Mouse (Mus musculus) Patski (cell line): Measurements from ENCODE around the gene Gm32802. TPM values are rescaled to one million over a fixed set of nuclear protein-coding genes. Genes with fewer than 3 reads are reported as not detected.
"Not testable (repeated sequence)": the region's sequence is repeated elsewhere in the genome, so short reads cannot be mapped to it uniquely, and the experiment has no call there.

Experiments
- ATAC-seq: fragments of 100-300 bp; one replicate; pipeline ENCODE4 v1.8.0; 2021
- CTCF ChIA-PET: fragments of 350-600 bp; sonication (Branson Sonifier 250); formaldehyde crosslinking; loops from one replicate; lab custom pipeline; 2022; ENCODE audit warnings: inconsistent platforms; lab: Charles Lee
- POLR2A ChIA-PET: fragments of 350-600 bp; sonication (Branson Sonifier 250); formaldehyde crosslinking; loops from one replicate; lab custom pipeline; 2022; ENCODE audit warnings: antibody characterized with exemption, inconsistent platforms; lab: Charles Lee
- DNase-seq: peaks from one replicate; pipeline ENCODE4 v3.0.0-alpha.2; 2011; ENCODE audit warnings: low read depth, low spot score
- H3K27me3 ChIP-seq: fragments of 371-371 bp; one replicate; pipeline ENCODE4 v1.5.1; 2021
- CTCF ChIP-seq: fragments of 100-300 bp; IDR thresholded peaks from one replicate; pipeline ENCODE4 v1.5.1; 2021
- in situ Hi-C: fragments of 300-500 bp; cut with MboI; formaldehyde crosslinking; loops from 3 replicates; pipeline ENCODE4 v1.11.1; 2018; ENCODE audit warnings: low pct_unique_long_range_greater_than_20kb, mixed read lengths
- polyA plus RNA-seq: library from polyadenylated mRNA; unstranded; gene quantifications from one replicate; pipeline ENCODE4 v1.2.3, GENCODE M21; 2021

Gene Gm32802
- polyA plus RNA-seq, 1 experiment from 2014 or later, result 0.03 TPM

- no peaks in the 10 kb centered on the region for H3K27me3 ChIP-seq
- CTCF ChIA-PET, result no interaction called here
- DNase-seq, result no peak
- no peak for ATAC-seq
- TF ChIP-seq CTCF, result no peak
- POLR2A ChIA-PET, result no interaction called here
- in situ Hi-C loops, result no loop called here
Observed at GRCm38 (mm10) chr10:118294938-118295337, 36.5 kb downstream of the Gm32802 start, which contains the start of gene Iltifb. Iltifb (minus strand) TSS chr10:118295038.

- in situ Hi-C loops, DNase-seq, ATAC-seq, H3K27me3 ChIP-seq, CTCF ChIA-PET, POLR2A ChIA-PET: not testable (repeated sequence)
Observed at GRCm38 (mm10) chr10:118302133-118302532, 43.6 kb downstream of the Gm32802 start.

Other genes with a start within 250 kb of the Gm32802 start
- gene Mdm1, start 116.9 kb upstream of the Gm32802 start, polyA plus RNA-seq, result 11.7 TPM
- not detected for gene Il22, start 53.7 kb upstream of the Gm32802 start, polyA plus RNA-seq
- 0.03 TPM for gene Gm32717, start 17.9 kb upstream of the Gm32802 start, polyA plus RNA-seq
- not detected for gene Iltifb, start 36.4 kb downstream of the Gm32802 start, polyA plus RNA-seq
- gene Gm9040, start 68.3 kb downstream of the Gm32802 start, polyA plus RNA-seq, result 1.4 TPM
- 1.4 TPM for gene Gm9044, start 73.7 kb downstream of the Gm32802 start, polyA plus RNA-seq
- not detected for gene Gm9045, start 79.1 kb downstream of the Gm32802 start, polyA plus RNA-seq
- not detected for gene Gm9046, start 84.6 kb downstream of the Gm32802 start, polyA plus RNA-seq
- gene Gm9048, start 90.0 kb downstream of the Gm32802 start, polyA plus RNA-seq, result 0.18 TPM
- gene Gm9049, start 95.4 kb downstream of the Gm32802 start, polyA plus RNA-seq, result not detected
- not detected for gene Ifng, start 182.4 kb downstream of the Gm32802 start, polyA plus RNA-seq